Mouse (Mus musculus) telencephalon, adult 2 months (tissue): ENCODE results near the gene Kifc1.

Experiments used
- DNase-seq: peaks from one replicate; pipeline ENCODE4 v3.0.0-alpha.2; 2011; ENCODE audit warnings: low read depth, low spot score

Kifc1 gene

DNA sequence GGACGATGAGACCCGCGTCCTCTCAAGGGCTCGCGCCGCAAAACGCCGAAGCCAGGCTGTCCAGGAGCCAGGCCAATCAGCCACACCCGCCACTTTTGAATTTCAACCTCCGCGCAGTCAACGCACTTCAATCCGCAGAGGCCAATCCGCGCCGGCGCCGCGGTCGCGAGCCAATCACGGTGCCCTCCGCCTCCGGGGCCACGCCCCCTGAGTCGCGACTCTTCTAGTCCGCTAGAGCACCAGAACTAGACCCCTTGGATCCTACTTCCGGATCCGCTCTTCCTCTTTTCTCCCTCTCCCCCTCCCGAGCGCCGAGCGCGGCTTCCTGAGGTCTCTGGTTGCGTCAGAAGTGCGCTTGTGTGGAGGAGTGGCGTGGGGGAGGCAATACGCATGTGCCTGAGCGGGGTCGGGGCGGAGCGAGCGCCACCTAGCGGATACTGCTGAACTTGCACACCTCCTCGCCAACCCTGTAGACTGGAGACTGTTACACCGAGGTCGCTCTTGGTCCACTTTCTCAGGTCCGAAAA lies at the start of gene Kifc1:
TSS of gene Kifc1 (minus strand) at position 129 of the 527 bp plus-strand sequence.
- peak; percentile 99 for DNase-seq

DNA sequence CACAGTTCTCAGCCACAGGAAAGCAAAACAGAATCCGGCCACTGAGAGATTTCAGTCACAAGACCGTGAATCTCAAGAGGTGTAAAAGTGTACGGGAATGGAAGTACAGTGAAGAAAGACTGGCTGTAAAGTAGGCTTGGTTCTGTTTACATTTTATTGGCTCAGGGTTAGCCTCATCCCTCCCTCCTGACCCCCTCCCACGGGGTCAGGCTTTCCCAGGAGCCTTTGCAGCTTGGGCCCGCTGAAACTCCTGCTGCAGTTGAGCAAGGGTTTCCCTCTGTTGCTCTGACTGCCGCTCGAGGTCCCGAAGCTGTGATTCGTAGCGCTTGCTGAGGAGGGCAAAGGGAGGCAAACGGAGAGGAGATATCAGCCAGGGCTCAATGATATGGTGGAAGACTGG lies 48.3 kb upstream of the Kifc1 start:
- DNase-seq: no peak

DNA sequence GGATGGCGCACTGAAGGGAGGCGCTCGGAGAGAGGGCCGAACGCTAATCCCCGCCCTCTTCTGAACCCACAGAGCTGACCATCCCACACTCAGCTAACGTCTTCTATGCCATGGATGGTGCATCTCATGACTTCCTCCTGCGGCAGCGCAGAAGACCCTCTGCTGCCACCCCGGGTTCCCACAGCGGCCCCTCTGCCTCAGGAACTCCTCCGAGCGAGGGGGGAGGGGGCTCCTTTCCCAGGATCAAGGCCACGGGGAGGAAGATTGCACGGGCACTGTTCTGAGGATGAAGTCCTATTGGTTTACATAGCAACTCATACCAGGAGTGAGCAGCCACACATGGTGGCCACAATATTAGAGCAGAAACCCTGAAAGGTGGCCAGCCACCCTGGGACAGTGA lies 46.5 kb upstream of the Kifc1 start:
- DNase-seq: no peak

DNA sequence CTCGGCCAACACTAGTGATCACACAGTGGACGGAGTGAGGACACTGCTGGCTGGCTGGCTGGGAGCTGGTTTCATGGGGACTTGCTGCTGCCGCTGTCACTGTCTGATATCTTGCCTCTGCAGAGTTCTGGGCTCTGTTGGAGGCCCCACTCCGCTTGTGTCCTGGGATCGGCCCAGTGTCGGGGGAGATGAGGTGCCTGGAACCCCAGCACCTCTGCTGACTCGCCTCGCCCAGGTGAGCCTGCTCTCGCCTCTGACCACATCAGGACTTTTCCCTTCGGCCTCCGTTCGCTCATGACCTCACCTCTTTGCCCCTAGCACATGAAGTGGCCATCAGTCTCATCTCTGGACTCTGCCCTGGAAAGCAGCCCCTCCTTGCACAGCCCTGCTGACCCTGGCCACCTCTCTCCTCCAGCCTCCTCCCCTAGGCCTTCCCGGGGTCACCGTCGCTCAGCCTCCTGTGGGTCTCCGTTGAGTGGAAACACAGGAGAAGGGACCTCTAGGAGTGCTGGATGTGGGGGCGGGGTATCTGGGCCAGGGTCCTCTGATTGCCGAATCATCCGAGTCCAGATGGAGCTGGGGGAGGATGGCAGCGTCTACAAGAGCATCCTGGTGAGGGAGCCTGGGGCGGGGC lies 45.1 kb upstream of the Kifc1 start:
- DNase-seq: no peak

DNA sequence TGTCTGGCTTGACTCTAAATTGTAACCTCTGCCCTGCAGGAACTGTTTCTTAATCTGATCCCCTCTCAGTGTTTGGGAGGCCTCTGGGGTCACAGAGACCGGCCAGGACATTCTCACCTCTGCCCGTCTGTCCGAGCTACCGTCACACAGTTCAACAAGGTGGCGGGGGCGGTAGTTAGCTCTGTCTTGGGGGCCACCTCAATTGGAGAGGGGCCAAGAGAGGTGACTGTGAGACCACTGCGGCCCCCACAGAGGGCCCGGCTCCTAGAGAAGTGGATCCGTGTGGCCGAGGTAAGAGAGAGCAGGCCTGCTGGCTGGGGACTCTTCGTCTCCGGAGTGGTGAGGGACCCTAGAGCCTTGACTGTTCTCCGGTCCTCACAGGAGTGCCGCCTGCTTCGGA lies 42.5 kb upstream of the Kifc1 start:
- no peak for DNase-seq

DNA sequence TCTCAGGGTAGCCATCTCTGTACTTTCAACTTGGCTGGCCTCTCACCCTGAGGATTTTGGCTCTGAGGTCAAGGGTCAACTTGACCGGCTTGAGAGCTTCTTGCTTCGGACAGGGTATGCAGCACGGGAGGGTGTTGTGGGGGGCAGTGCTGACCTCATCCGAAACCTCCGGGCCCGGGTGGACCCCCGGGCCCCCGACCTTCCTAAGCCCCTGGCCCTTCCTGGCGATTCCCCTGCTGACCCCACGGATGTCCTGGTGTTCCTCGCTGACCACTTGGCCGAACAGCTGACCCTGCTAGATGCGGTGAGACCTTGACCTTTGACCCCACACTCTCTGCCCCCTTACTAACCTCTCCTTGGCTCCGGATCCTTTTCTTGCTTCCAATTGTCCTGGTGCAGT lies 42.0 kb upstream of the Kifc1 start:
- no peak for DNase-seq

DNA sequence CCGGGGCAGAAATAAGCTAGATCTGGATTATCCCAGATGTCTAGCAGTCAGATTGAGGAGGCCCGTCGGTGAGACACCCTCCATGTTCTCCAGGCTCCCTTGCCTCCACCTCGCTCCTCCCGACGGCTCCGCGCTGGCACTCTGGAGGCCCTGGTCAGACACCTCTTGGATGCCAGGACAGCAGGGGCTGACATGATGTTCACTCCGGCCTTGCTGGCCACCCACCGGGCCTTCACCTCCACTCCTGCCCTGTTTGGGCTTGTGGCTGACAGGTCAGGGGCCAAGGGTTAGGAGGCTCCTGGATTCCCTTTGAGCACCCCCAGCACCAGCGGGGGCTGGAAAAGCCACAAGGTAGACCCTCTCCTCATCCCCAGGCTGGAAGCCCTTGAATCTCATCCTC lies 41.5 kb upstream of the Kifc1 start:
- no peak for DNase-seq

DNA sequence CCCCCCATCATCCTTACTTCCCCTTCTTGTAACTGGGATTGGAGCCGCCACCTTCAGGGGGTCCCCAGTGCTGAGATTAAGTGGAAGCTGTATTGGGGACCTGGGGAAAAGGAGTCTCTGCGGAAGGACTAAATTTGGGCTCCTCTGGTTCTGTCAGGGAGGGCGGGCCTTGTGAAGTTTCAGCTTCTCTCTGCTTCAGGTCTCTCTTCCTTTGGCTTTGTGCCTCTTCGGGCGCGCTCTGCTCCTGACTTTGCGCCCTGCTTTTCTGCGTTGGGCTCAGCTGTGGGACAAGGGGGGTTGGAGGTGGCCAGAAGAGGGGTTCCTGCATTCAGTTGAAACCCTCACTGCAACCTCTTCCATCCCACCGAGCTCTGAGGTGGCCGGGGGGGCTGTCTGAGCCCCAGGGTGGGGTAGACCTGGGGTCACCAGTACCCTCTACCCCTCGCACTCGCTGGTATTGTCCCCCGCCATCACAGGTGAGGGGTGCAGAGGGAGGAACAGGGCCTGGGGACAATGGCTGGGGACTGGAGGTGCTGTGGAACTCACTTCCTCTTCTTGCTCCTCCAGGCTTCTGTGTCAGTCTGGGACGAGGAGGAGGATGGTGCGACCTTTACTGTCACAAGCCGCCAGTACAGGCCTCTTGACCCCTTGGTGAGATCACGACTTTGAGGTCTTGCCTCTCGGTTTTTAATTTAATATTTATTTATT lies 40.9 kb upstream of the Kifc1 start:
- no peak for DNase-seq

DNA sequence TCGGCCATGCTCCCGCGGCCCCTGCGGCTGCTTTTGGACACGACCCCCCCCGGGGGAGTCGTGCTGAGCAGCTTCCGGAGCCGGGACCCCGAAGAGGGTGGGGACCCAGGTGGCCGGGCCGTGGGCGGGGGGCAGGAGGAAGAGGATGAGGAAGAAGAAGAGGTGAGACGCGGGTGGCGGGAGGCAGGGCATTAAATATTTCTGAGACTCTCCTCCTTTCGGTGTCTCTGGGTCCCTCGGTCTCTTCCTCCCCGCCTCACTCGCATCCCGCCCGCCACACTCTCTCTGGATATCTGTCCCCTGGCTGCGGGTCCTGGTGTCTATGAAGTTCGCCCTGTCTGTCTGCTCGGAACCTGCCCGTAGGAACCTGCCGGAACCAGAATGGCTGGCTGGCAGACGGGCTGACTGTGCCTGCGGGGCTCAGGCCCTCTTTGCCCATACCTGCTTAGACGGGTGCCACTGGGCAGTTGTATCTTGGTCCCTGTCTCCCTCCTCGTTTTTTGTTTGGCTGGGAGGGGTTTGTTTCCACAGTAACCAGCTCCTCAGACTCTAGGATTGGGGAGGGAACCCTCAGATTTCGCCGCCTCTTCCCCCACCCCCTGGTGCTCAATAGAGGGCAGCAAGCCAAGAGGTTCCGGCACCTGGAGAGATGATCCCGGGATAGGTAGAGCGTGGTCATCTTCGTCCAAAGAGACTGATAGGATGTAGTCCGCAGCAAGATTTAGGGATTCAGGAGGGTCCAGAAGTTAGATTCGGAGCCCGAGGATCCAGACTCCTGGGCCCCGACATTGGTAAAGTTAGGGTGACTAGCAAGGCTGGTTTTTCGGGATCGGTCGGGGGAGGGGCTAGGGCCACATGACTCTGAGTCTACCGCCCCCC lies 40.1 kb upstream of the Kifc1 start:
- DNase-seq: no peak

DNA sequence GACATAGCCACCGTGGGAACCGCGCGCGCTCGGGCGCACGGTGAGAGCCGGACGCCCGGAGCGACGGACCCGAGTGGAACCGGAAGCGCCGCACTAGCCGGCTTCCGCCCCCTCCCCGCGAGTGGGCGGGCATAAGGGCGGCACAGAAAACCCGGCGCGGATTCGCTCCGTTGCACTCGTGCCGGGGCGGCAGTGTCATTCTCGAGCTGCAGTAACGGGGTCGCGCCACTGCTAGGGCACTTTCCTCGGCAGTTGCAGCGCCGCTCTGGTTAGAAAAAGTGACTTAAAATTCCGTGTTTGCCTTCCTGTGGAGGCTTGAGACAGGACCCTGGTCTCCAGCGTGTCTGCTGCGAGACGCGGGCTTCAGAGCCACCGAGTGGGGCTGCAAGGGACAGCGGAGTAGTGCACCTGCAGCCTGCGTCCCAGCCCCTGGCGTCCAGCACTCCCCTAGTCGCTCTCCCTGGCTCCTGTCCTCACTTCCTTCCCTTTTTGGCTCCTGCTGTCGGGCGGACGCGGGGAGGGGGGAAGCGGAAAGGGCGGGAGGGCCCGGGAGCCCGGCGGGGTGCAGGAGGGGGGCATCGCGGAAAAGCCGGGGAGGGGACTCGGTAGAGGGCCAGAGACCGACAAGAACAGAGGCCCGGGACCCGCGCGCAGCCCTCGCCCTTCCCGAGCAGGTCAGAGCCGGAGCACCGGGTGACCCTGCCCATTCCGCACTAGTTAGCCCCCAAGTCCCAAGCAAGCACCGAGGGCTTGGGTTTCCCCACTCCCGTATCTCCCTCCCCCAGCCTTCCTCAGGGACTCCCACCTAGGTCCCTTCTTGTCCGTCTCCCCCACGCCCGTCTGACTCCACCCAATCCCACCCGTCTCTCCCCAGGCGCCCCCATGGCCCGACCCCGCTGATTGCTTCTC lies 39.2 kb upstream of the Kifc1 start, which contains the start of gene Rgl2:
TSS of gene Rgl2 (plus strand) at position 173 of the 909 bp plus-strand sequence.
- DNase-seq: peak; percentile 90

DNA sequence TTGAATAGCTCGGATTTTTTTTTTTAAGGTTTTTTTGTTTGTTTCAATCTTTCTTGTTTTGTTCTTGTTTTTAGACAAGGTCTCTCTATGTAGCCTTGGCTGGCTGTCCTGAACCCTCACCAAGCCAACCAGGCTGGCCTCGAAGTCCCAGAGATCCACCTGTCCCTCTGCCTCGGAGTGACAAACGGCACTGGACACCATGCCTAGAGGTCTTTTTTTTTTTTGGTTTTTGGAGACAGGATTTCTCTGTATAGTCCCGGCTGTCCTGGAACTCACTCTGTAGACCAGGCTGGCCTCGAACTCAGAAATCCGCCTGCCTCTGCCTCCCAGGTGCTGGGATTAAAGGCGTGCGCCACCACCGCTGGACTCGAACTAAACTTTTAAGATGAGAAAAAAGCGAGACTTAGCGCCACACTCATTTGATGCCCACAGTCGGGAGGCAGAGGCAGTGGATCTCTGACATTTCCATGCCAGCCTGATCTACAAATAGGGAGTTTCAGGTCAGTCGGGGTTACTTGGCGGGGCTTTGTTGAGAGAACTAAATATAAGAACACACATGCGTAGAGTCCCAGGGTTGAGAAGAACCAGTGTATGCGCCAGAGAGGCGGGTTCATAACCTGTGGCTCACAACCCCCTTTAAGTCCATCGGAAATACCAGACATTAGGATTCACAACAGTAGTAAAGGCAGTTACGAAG lies 37.9 kb upstream of the Kifc1 start:
- DNase-seq: no peak

DNA sequence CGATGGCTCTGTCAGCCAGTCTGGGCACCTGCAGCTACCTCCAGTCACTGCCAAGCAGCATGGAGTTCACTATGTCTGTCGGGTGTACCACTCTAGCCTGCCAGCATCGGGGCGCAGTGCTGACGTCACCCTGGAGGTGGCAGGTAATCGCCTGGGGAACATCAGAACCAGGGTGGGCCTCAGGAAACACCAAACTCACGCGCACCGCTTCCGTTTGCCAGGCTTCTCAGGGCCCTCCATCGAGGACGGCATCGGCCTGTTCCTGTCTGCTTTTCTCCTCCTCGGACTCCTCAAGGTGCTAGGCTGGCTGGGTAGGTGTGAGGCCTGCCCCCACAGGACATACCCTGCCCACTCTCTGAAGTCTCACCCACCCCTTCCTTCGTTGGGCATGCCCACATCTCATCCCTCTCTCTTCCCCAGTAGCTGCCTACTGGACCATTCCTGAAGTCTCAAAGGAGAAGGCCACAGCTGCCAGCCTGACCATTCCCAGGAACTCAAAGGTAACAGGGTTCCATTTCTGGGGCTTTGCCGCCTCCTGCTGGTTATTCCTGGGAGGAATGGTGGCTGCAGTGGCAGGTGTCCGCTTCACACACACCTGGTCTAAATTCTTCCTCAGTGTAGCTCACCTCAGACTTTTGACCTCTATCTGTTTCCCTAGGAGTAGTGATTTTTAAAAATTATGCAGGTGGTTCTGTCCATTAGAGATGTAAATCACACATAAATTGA lies 35.9 kb upstream of the Kifc1 start:
- DNase-seq: no peak

DNA sequence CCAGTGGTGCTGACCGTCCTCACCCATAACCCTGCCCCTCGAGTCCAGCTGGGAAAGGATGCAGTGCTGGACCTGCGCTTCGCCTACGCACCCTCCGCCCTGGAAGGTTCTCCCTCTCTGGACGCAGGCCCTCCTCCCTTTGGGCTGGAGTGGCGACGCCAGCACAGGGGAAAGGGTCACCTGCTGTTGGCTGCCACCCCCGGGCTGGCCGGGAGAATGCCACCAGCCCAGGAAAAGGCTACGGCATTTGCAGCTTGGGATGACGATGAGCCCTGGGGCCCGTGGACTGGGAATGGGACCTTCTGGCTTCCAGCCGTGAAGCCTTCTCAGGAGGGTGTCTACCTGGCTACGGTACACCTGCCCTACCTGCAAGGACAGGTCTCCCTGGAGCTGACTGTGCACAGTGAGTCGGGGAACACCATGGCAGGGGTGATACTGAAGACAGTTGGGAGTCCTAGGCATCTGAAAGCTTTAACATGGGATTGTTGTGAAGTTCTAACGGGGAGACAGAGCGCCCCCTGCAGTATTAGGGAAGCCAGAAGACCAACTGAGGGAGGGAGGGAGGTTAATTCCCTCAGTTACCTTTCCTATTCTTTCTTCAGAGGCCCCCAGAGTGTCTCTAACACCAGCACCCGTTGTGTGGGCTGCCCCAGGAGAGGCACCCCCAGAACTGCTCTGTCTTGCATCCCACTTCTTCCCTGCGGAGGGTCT lies 35.1 kb upstream of the Kifc1 start:
- DNase-seq: no peak

DNA sequence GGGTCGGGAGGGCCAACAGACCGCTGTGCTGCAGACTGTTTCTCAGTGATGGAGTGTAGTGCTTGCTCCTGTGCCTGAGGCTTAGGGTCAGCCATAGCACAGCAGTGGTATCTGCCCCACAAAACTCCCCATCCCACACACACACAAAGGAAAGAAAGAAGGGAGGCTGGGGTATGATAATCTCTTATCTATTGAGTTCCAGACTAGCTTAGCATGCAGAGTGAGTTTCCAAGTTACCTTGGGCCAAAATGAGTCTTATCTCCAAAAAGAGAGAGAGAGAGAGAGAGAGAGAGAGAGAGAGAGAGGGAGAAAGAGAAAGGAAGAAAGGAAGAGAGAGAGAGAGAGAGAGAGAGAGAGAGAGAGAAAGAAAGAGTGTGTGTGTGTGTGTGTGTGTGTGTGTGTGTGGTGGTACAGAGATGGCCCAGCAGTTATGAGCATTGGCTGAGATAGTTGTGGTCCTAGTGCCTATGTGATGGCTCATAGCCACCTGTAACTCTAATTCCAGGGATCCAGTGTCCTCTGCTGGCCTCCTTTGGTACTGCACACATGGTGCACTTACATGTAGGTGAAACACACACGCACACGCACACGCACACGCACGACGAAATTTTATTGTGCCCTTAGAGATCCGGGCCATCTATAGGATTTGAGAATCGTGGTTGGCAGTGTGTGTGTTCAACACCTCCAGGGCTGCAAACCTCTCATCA lies 34.3 kb upstream of the Kifc1 start:
- no peak for DNase-seq

DNA sequence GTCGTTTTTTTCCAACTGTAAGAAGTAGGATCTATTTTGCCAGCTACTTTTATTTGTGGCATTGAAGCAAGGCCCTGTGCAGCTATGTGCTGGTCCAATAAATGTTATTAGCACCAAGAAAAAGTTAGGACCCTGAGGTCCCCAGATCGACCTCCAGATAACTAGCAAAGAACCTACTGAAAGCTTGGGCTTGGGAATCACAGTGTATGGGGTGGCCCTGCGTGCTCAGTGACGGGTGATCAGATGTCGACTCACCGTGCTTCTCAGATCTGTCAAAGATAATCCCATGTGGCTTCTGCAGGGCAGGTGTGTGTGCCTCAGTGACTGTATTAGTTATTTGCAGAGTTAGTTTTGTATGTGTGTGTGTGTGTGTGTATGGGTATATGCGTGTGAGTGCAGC lies 30.9 kb upstream of the Kifc1 start:
- no peak for DNase-seq

DNA sequence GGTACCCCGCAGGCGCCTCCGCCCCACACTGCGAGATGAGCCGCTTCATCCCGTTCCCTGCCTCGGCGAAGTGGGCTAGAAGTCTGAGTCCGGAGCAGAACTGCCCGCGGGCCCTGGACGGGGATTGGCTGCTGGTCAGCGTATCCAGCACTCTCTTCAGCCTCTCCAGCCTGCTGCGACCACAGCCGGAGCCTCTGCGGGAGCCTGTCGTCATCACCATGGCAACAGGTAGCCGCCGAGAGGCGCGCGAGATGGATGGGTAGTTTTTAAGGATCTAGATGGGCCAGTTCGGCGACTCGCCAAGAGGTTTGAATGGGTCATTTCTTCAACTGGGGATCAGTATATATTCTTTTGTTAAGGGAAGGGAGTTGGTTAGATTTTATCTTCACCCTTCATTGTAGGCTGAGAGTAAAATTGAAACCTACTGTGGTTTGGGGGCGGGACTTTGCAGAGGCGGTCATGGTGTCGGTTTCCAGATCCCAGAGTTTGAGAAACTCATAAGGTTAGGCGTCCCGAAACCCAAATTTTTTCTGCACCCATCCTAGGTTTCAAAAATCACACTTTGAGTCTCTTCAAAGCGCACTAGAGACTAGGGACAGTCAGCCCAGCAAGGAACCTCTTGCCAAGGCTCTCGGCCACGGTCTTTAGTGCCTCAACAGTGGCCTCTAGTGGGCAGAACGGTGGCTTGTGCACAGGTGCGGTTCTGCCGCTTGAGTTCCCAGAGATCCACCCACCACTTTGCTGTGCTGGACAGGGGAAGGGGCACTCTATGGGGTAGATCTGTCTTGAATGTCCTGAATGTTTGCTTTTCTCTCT lies 30.0 kb upstream of the Kifc1 start:
- no peak for DNase-seq

DNA sequence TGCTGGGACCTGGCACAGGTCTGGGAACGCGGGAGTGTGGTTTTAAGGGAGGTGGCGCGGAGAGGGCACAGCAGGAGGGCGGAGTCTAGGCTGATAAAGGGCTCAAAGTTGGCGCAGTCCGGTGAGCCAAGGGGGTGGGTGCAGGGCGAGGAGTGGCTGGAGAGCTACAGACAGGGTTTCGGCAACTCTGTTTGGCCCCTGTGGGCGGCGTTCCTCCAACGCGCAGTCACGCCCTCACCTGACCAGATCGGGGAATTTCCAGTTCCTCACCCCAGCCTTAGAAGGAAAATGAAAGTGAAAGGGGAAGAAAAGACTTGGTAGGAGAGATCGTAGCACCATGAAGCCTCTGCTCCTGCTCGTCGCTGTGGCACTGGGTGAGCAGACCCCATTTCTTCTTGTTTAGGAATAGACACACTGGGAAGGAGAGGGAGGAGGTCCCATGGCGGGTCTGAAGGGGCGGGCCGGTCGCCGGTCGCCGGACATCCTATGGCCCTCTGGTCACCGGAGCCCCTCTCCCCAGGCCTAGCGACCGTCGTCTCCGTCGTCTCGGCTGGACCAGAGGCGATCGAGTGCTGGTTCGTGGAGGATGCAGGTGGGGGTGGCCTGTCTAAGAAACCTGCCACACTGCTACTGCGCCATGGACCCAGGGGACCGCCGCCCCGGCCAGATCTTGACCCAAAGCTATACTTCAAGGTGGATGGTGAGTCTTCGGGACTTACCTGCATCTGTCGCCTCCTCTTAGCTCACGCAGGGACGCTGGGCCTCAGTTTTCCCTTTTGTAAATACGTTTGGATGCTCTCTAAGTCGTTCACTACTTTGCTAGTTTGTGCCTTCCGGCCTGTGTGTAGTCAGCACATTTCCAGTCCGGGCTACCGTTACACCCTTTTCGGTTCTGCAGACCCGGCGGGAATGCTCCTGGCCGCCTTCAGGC lies 29.2 kb upstream of the Kifc1 start:
- DNase-seq: no peak
